Mouse (Mus musculus): ENCODE data around the gene Pld2. TPM values are rescaled to one million over a fixed set of nuclear protein-coding genes. Genes with fewer than 3 reads are reported as not detected.
A peak's percentile ranks its signal among the peaks of the same experiment; 100 is the strongest.
"Not testable (repeated sequence)": the region's sequence is repeated elsewhere in the genome, so short reads cannot be mapped to it uniquely, and the experiment has no call there.

Gene Pld2
- polyA plus RNA-seq, 1 experiment from 2014 or later, result 2.0 TPM

DNA sequence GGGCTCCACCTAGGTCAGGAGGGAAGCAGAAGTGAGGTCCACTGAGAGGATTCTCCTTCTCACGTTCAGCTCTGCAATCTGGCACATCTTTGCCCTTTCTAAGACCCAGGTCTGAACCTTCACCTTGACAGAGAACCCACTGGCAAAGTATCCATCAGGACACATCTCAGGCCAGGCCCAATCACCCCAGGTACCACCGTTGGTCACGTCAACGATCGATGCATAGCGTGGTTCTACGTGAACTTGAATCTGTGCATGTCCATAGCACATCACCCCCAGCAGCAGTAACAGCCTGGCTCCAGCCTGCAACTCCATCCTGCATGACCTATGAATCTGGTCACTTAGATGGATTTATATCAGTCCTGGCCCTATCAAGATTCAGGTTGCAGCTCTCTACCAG, 25.6 kb upstream of the Pld2 start, which contains the start of gene Vmo1:
TSS of gene Vmo1 (minus strand) at position 329 of the 400 bp plus-strand sequence.
- H3K9me3 ChIP-seq (replicated peaks), result no peaks in the 10 kb centered on the region
- H3K36me3 ChIP-seq, result no peaks in the 10 kb centered on the region

DNA sequence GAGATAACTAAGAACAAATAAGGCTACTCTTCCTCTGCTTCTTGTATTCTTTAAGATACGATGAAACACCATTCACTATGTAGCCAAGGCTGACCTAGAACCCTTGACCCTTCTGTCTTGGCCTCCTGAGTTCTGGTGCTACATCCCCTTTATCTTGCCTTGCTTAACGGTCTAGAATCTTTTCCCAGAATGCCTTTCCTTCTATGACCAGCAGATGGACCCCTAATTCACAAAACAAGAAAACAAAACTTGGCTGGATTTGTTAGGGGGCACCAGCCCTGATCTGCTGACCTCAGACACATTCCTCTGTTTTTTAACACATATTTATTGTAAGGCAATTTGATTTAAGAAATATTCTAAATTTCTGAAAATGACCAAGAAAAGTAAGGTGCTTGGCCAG, 23.5 kb upstream of the Pld2 start:
- Histone ChIP-seq H3K27ac (no peak overlapping the region), H3K9me3 (replicated peaks) (no peaks in the 10 kb centered on the region), H3K4me3 (no peak overlapping the region), H3K36me3 (no peaks in the 10 kb centered on the region), H3K27me3 (ENCODE audit: low read depth, poor library complexity, severe bottlenecking) (peaks cover 16% of the 10 kb centered on the region), H3K4me1 (peaks cover 16% of the 10 kb centered on the region)
- DNase-seq (ENCODE audit: low spot score), result no peak
- 37% methylated on average over 2 of the region's 2 CpGs for WGBS

More for the DNA sequence above, 25.6 kb upstream of the Pld2 start, which contains the start of gene Vmo1:
- 92% methylated on average over 7 of the region's 7 CpGs for WGBS
- Histone ChIP-seq H3K4me3 (no peak within 1 kb of the TSS), H3K4me1 (peaks cover 19% of the 10 kb centered on the region), H3K27ac (no peak within 1 kb of the TSS), H3K27me3 (ENCODE audit: low read depth, poor library complexity, severe bottlenecking) (peaks cover 15% of the 10 kb centered on the region)
- DNase-seq (ENCODE audit: low spot score), result no peak

DNA sequence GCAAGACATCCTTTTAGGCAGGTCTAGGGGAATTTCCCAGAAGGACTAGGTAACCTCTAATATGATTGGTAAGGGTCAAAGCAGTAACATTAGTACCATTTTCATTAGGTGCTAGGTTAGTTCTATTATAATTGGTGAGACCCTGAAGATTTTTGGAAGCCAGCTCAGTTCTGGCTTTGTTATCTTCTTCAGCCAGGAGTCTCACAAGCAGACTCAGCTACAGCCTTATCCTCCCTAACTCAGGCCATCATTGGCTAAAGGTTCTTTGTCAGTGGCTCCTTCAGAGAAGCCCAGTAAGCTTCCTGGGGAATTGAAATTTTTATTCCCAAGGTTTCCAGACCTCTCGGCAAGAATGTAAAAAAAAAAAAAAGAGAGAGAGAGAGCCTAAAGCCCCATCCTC, 21.4 kb upstream of the Pld2 start:
- Histone ChIP-seq H3K27me3 (ENCODE audit: low read depth, poor library complexity, severe bottlenecking) (peaks cover 16% of the 10 kb centered on the region), H3K4me1 (peaks cover 15% of the 10 kb centered on the region), H3K36me3 (no peaks in the 10 kb centered on the region), H3K9me3 (replicated peaks) (no peaks in the 10 kb centered on the region), H3K27ac (no peak overlapping the region), H3K4me3 (no peak overlapping the region)
- no peak for DNase-seq (ENCODE audit: low spot score)
- 77% methylated on average over 1 of the region's 1 CpGs for WGBS

DNA sequence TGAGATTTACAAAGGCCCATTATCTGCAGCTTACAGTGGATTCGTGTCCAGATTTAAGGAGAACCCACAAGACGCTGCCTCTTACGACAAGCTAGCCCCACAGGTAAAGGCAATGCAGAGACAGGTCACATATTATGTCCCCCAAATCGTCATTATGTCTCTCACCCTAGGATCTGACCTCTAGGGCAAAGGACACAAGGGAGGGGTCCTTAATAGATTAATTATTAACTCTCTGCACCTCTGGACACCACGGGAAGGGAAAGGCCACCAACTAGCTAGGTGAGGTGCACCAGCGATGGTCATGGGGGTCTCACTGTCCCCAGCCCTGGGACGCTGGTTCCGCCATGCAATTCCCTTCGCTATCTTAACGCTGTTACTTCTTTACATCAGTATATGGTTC, 20.9 kb upstream of the Pld2 start, which contains the start of gene Gltpd2:
TSS of gene Gltpd2 (plus strand) at position 274 of the 400 bp plus-strand sequence.
- H3K36me3 ChIP-seq, result no peaks in the 10 kb centered on the region
- H3K27ac ChIP-seq, result peak within 1 kb of the TSS; percentile 82
- DNase-seq (ENCODE audit: low spot score), result no peak
- 81% methylated on average over 10 of the region's 10 CpGs for WGBS
- peak within 1 kb of the TSS; percentile 51 for H3K4me3 ChIP-seq
- H3K9me3 ChIP-seq (replicated peaks), result no peaks in the 10 kb centered on the region
- H3K4me1 ChIP-seq, result peaks cover 15% of the 10 kb centered on the region
- peaks cover 16% of the 10 kb centered on the region for H3K27me3 ChIP-seq (ENCODE audit: low read depth, poor library complexity, severe bottlenecking)

DNA sequence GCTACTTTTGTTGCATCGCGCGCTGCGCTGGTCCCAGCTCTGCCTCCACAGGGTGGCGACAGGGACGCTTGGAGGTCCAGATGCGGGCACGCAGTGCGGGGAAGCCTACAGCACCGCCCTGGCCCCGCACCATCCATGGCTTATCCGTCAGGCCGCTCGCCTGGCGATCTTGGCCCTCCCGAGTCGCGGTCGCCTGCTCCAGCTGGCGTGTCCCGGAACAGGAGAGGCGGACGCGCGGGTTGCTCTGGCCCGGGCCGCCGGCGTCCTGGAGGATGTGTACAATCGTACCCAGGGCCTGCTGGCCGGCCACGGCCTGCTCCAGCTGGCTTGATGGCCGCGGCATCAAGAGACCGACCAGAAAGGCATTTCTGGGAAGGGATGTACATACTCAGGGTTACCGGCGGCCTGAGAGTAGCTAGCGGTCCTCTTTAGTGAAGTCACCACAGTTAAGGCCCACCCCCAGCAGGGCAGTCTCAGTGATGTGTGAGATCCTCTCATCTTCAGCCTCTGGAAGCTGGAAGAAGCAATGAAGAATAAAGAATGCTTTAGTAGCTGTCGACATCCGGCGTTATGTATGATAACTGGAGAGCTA, 19.6 kb upstream of the Pld2 start:
- Histone ChIP-seq H3K36me3 (no peaks in the 10 kb centered on the region), H3K4me3 (peak overlapping the region; percentile 51), H3K27ac (peak overlapping the region; percentile 82), H3K9me3 (replicated peaks) (no peaks in the 10 kb centered on the region), H3K4me1 (peaks cover 15% of the 10 kb centered on the region), H3K27me3 (ENCODE audit: low read depth, poor library complexity, severe bottlenecking) (peaks cover 16% of the 10 kb centered on the region)
- WGBS, result 11% methylated on average over 41 of the region's 41 CpGs
- DNase-seq (ENCODE audit: low spot score), result peak; percentile 74

DNA sequence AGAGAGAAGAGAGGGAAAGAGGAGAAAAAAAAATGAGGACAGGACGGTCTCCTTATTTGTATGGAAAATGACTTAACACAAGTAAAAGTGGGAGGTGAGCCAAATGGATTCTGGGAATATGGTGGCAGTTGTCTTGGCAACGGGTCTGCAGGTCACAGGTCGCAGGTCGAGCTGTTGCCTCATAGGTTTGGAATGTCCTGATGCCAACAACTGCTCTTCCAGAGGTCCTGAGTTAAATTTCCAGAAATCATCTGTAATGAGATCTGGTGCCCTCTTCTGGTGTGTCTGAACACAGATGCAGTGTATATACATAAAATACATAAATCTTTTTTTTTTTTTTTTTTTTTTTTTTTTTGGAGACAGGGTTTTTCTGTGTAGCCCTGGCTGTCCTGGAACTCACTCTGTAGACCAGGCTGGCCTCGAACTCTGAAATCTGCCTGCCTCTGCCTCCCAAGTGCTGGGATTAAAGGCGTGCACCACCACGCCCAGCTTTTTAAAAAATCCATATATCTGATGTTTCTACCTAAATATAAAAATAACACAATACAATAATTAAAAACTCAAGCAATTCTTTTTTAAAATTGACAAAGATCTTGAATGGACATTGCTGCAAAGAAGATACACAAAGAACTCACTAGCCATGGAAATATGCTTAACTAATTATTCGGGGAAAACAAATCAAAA, 16.4 kb upstream of the Pld2 start:
- not testable (repeated sequence) for H3K27ac ChIP-seq; H3K9me3 ChIP-seq (replicated peaks); H3K4me3 ChIP-seq
- H3K4me1 ChIP-seq, result peaks cover 25% of the 10 kb centered on the region
- 90% methylated on average over 8 of the region's 8 CpGs for WGBS
- DNase-seq (ENCODE audit: low spot score), result peak; percentile 45
- peaks cover 27% of the 10 kb centered on the region for H3K36me3 ChIP-seq
- H3K27me3 ChIP-seq (ENCODE audit: low read depth, poor library complexity, severe bottlenecking), result peaks cover 16% of the 10 kb centered on the region

DNA sequence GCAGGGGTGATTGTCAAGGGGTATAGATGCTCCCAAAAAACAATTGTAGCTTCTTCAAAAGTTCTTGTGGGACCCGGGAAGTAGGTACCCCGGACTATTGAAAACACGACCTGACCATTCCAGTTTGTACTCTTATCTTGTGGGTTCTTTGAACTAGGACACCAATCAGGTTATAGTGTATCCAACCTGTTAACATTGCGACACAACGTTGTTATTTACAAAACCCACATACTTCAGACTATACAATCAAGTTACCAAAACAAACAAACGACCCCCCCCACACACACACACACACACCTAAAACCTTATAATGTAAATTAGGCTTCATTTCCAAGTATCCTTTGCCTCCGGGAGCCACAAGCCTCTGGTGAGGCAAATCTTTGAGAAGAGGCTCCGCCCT, 15.1 kb upstream of the Pld2 start:
- peak overlapping the region; percentile 81 for H3K4me3 ChIP-seq
- H3K27me3 ChIP-seq (ENCODE audit: low read depth, poor library complexity, severe bottlenecking), result peaks cover 9% of the 10 kb centered on the region
- H3K36me3 ChIP-seq, result peaks cover 39% of the 10 kb centered on the region
- H3K9me3 ChIP-seq (replicated peaks), result no peaks in the 10 kb centered on the region
- WGBS, result 12% methylated on average over 8 of the region's 8 CpGs
- DNase-seq (ENCODE audit: low spot score), result no peak
- H3K27ac ChIP-seq, result peak overlapping the region; percentile 61; the same call in 1 of the 2 replicates
- peaks cover 17% of the 10 kb centered on the region for H3K4me1 ChIP-seq

DNA sequence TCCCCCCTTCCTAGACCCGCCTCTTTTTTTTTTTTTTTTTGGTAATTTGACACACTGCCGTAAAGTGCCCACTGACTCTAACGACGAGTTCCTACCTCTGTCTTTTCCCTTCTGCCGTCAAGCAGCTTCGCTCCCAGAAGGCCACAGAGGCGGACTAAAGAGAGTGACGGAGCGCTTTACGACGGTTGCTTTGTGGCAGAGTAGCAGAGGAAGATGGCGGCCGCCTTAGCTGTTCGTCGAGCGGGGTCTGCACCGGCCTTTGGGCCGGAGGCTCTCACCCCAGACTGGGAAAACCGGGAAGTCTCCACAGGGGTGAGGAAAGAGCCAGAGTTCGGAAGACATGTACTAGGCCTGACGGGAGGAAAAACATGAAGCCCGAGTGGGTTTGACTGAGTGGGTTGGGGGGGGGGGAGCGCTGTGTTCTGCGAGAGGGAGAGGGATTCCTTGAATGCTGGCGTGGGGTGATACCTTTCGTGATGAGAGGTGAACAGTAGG, 14.6 kb upstream of the Pld2 start, which contains the start of gene Psmb6:
TSS of gene Psmb6 (plus strand) at position 184 of the 495 bp plus-strand sequence.
- Histone ChIP-seq H3K27me3 (ENCODE audit: low read depth, poor library complexity, severe bottlenecking) (peaks cover 4% of the 10 kb centered on the region; the same call in 1 of the 2 replicates), H3K36me3 (peaks cover 40% of the 10 kb centered on the region), H3K27ac (peak within 1 kb of the TSS; percentile 88), H3K4me3 (peak within 1 kb of the TSS; percentile 81), H3K9me3 (replicated peaks) (no peaks in the 10 kb centered on the region), H3K4me1 (peaks cover 12% of the 10 kb centered on the region)
- peak; percentile 89 for DNase-seq (ENCODE audit: low spot score)
- under 1% methylated on average over 26 of the region's 26 CpGs for WGBS

DNA sequence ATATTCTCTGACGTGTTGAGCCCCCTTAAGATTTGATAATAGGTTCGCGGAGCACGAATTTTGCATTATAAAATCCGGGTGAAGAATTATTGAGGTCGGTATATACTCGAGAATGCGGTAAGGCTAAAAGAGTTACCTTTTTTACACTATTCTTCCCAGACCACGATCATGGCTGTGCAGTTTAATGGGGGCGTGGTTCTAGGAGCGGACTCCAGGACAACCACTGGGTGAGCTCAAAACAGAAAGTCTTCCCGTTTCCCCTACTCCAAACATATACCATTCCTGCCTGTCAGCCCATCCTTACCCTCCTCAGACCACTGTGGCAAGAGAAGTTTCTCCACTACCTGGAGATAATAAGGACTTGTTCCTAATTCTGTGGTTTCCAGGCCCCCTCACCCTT, 14.1 kb upstream of the Pld2 start:
- no peak for DNase-seq (ENCODE audit: low spot score)

DNA sequence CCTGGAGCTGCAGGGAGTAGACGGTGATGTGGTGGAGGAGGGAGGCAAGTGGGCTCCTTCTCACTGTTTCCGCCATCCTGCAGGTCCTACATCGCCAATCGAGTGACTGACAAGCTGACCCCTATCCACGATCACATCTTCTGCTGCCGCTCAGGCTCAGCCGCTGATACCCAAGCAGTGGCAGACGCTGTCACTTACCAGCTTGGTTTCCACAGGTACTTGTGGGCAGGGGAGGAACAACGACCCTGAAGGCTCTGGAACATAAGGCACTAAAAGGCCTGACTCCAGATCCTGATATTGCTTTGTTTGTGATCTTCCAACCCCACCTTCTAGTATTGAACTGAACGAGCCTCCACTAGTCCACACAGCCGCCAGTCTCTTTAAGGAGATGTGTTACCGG, 13.7 kb upstream of the Pld2 start:
- 93% methylated on average over 12 of the region's 12 CpGs for WGBS
- Histone ChIP-seq H3K4me3 (peak overlapping the region; percentile 81), H3K27me3 (ENCODE audit: low read depth, poor library complexity, severe bottlenecking) (no peaks in the 10 kb centered on the region), H3K27ac (no peak overlapping the region; the same call in 1 of the 2 replicates), H3K4me1 (peaks cover 10% of the 10 kb centered on the region), H3K9me3 (replicated peaks) (no peaks in the 10 kb centered on the region), H3K36me3 (peaks cover 40% of the 10 kb centered on the region)
- no peak for DNase-seq (ENCODE audit: low spot score)

More for the DNA sequence above, 14.1 kb upstream of the Pld2 start:
- H3K36me3 ChIP-seq, result peaks cover 40% of the 10 kb centered on the region
- H3K27ac ChIP-seq, result peak overlapping the region; percentile 88
- H3K27me3 ChIP-seq (ENCODE audit: low read depth, poor library complexity, severe bottlenecking), result 0 out of 2 replicates have a peak, but pooled peaks cover 2% of the 10 kb centered on the region
- H3K9me3 ChIP-seq (replicated peaks), result no peaks in the 10 kb centered on the region
- peaks cover 10% of the 10 kb centered on the region for H3K4me1 ChIP-seq
- H3K4me3 ChIP-seq, result peak overlapping the region; percentile 81
- 3% methylated on average over 12 of the region's 12 CpGs for WGBS

DNA sequence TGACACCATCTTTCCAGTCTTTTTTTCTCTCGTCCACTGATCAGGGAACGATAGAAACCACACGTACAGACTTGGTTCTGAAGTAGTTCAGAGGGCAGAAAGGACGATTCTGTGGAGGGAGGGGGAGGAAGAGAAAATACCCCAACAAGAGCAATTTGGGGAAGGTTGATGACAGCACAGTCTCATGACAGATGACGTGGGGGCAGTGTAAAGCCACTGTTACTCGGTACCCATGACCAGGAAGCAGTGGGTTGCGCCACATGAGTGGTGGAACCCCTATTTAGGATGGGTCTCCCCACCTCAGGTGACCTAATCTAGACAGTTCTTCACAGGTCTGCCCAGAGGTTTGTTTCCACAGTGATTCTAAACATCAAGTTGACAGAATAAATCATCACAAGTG, 11.3 kb upstream of the Pld2 start:
- Histone ChIP-seq H3K36me3 (peaks cover 40% of the 10 kb centered on the region), H3K27me3 (ENCODE audit: low read depth, poor library complexity, severe bottlenecking) (no peaks in the 10 kb centered on the region), H3K9me3 (replicated peaks) (no peaks in the 10 kb centered on the region), H3K27ac (no peak overlapping the region), H3K4me3 (no peak overlapping the region), H3K4me1 (peaks cover 10% of the 10 kb centered on the region)
- WGBS, result 84% methylated on average over 7 of the region's 7 CpGs
- DNase-seq (ENCODE audit: low spot score), result no peak

DNA sequence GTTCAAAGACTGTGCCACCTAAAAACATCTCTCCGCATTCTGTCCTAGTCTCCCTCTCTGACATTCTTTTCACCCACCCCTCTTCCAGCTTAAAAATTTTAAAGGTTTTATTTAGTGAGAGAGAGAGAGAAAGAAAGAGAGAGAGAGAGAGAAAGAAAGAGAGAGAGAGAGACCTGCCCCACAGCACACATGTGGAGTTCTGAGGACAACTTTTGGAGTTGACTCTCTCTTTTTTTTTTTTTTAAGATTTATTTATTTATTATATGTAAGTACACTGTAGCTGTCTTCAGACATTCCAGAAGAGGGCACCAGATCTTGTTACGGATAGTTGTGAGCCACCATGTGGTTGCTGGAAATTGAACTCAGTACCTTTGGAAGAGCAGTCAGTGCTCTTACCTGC, 8.8 kb upstream of the Pld2 start:
- Histone ChIP-seq H3K4me1 (peaks cover 10% of the 10 kb centered on the region), H3K36me3 (peaks cover 37% of the 10 kb centered on the region)
- not testable (repeated sequence) for H3K27me3 ChIP-seq (ENCODE audit: low read depth, poor library complexity, severe bottlenecking); H3K27ac ChIP-seq; DNase-seq (ENCODE audit: low spot score); H3K9me3 ChIP-seq (replicated peaks); H3K4me3 ChIP-seq
- 75% methylated on average over 2 of the region's 2 CpGs for WGBS

DNA sequence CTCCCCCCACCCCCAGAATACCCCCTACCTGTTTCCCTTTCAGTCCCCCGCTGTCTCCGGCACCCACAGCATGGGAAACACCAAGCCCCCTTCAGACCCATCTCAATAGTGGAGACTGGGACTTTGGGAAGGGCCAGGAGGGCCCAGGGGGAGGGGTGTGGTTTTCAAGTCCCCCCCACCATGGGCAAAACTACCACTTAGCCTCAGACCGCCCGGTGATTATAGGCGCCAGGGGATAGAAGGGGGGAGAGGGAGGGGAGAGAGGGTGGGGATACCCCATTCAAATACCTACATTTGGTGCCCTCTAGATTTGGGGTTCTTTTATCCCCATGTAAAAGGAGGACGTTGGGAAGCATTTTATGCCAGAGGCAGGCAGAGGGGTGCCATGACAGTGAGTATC, 7.0 kb upstream of the Pld2 start, which contains the start of gene Gm40193:
TSS of gene Gm40193 (minus strand) at position 101 of the 400 bp plus-strand sequence.
- H3K36me3 ChIP-seq, result peaks cover 20% of the 10 kb centered on the region
- DNase-seq (ENCODE audit: low spot score), result no peak
- no peak within 1 kb of the TSS for H3K27ac ChIP-seq
- H3K9me3 ChIP-seq (replicated peaks), result no peaks in the 10 kb centered on the region
- peaks cover 12% of the 10 kb centered on the region; the same call in 1 of the 2 replicates for H3K27me3 ChIP-seq (ENCODE audit: low read depth, poor library complexity, severe bottlenecking)
- H3K4me1 ChIP-seq, result peaks cover 4% of the 10 kb centered on the region; the same call in 1 of the 2 replicates
- WGBS, result 79% methylated on average over 6 of the region's 6 CpGs
- no peak within 1 kb of the TSS for H3K4me3 ChIP-seq

All from limb, embryonic 10.5 days (tissue).